Mouse (Mus musculus) G1E-ER4 (cell line): Measurements from ENCODE around the gene Trpv2. TPM values are rescaled to one million over a fixed set of nuclear protein-coding genes. Genes with fewer than 3 reads are reported as not detected.

Experiments
- GATA1 ChIP-seq: IDR thresholded peaks from one replicate; pipeline ENCODE4 v1.8.0; 2012; ENCODE audit warnings: low read length, inconsistent platforms
- polyA plus RNA-seq: library from polyadenylated mRNA; stranded (reverse); fragments of >175 nt; gene quantifications from 2 replicates; pipeline ENCODE4 v1.2.3, GENCODE M21; 2012

The Trpv2 gene
- polyA plus RNA-seq, 1 experiment: 1.8 TPM

DNA sequence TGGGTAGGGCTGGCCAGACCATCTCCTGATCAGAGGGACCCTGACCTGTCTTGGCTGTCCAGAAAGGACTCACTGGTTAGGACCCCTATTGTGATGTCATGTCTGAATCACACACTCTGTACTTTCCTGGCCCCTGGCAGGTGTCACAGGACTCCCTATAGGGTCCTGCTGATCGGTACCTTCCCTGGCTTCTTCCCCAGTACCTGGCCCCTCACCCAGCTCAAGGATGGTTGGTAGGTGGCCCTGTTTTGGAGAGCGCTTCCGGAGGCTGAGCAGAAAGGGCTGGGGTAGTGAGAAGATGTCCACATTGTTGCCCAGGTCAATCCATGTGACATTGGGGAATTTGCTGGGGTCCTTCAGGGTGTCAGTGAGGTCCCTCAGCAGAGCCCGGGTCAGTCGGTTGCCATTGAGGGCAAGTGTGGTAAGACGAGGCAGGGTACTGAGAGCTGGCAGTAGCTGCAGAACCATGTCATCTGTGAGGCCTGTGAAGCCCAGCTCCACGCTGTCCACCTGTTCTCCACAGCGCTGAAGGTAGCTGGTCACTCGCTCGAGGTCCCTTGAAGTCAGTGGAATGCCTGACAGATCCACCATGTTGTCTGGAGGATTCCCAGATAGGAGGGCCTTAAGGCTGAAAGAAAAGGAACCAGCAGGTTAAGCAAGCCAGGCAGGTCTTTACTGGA is 31.5 kb downstream of the Trpv2 start:
- no peak for TF ChIP-seq GATA1

DNA sequence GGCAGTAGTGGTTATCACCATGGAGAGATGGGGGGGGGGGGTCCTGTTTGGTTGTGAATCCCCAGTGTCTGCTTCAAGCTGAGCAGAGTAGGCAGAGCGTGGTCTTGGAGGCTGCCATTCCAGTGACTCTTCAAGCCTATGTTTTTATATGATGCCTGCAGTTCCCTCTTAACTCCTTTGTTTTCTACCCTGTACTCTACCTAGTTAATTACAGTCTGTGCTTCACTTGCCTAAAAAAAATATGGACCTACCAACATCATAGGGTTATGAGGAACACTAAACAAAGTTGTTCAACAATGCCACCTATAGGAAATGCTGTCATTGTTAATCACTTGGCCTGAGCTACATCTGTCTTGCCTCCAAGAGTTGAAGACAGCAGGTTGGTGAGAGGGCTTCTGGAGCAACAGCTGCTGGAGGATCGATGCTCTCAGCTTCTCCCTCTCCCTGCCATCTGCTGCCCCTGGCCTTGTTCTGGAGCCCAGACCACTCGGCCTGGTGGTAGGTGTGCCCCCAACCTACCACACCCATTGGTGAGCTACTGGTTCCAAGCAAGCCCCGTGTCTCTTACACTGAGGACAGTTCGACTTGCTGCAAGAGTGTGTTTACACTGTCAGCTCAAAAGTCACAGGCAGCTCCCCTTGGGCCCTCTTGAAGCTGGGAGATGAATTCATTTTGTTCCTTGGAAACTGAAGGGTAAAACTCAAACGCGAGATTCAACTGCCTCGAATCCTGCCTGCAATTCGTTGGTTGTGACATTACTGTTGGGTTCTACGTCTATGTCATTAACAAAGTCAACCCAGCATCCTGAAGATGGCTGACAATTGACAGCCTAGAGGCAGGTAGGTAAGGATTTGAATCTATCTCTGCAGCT is 32.2 kb downstream of the Trpv2 start:
- no peak for TF ChIP-seq GATA1

DNA sequence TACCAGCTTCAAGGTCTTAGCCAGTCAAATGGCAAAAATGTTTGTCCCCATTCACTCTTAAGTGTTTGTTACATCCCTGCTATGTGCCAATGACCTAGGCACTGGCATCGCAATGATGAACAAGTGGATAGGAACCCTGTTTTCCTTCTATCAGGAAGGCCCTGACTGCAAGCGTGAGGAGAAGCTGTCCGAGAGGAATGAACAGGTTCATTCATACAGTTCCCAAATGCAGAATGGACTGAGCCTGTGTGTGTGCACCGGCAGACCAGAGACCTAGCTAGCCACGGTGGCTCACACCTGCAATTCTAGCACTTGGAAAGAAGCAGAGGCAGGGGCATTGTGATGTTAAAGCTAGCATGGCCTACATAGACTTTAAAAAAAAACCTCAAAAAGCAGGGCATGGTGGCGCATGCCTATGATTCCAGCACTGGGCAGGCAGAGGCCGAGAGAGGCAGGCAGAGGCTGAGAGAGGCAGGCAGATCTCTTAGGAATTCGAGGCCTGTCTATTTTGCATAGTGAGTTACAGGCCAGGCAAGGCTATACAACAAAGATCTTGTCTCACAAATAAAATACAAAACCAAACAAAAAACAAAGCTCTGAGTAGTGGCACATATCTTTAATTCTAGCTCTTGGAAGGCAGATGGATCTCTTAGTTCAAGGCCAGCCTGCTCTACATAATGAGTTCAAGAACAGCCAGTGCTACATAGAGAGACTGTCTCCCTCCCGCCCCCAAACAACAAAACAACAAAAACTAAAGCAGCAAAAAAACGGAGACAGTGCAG is 33.1 kb downstream of the Trpv2 start:
- no peak for TF ChIP-seq GATA1

DNA sequence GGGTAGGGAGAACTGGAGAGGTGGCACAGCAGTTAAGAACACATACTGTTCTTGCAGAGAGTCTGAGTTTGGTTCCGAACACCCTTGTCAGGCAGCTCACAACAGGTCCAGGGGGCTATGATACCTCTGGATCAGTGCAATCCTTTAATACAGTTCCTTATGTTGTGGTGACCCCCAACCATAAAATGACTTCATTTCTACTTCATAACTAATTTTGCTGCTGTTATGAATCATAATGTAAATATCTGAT is 33.6 kb downstream of the Trpv2 start:
- TF ChIP-seq GATA1: no peak

GRCm38 (mm10) chr11:62608826-62609675 is 34.8 kb downstream of the Trpv2 start:
- TF ChIP-seq GATA1: no peak

DNA sequence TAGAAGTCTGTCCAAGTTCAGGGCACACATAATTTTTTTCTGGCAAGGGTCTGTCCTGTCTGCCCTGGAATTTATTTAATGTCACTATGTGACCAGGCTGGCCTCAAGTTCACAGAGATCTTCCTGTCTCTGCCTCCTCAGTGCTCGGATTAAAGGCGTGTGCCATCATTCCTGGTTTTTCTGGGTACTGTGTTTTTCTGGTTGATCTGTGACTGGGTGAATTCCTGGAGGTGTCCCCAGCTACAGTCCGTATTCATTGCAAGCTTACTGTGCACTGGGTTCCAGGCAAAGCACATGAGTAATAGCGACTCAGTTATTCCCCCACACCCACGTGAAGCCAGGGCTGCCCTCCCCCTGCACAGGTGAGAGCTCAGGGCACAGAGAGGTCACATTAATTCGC is 36.0 kb downstream of the Trpv2 start:
- TF ChIP-seq GATA1: no peak

DNA sequence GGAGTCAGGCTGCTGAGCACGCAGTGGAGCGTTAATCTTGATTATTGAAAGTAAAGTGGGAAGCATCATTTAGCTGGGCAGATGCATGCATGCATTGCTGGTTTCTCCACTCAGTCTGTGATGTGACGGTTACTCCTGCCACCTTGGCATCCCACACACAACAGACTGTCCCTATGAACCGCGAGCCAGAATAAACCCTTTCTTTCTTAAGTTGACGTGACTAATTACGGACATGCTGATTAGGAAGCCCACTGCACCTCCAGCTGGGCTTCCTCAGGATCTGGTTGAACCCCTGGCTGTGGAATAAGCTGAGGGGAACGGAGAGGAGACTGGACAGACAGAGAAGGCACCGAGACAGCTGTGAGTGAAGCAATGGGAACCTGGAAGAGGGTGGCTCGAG is 38.3 kb downstream of the Trpv2 start:
- no peak for TF ChIP-seq GATA1

- TF ChIP-seq GATA1: no peak
Measured at GRCm38 (mm10) chr11:62613657-62614365, 39.5 kb downstream of the Trpv2 start.

GRCm38 (mm10) chr11:62614876-62615410 is 40.7 kb downstream of the Trpv2 start:
- no peak for TF ChIP-seq GATA1

DNA sequence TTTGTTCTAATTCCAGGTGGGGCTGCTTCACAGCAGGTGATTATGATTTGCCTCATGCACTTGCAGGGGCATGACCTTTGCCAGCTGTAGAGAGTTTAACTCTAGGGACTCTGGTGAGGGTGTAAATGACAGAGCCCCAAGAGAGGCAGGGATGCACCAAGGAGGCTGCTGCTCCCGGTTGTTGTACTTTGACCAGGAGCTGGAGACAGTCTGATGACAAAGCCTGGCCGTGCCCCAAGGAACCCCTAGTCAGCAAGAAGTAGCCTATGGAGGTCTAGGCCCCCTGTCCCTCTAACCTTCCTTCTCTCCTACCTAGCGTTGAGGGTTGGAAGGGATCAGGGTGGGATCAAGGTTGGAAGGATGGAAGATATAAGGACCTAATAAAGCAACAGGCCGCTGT is 41.2 kb downstream of the Trpv2 start:
- no peak for TF ChIP-seq GATA1

DNA sequence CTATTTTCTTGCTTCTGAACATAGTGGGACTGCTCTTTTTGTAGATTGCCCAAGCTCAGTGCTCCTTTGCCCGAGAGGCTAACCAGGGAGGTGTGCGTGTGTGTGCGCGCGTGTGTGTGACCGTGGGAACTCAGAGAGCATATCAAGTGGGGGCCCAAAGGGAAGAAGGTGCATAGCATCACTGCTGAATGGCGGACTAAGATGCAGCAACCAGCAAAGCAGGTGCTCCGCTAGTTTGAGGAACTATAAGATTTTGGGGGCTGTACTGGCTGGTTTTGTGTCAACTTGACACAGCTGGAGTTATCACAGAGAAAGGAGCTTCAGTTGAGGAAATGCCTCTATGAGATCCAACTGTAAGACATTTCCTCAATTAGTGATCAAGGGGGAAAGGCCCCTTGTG is 46.8 kb downstream of the Trpv2 start:
- no peak for TF ChIP-seq GATA1

GRCm38 (mm10) chr11:62621586-62622283 is 47.4 kb downstream of the Trpv2 start:
- TF ChIP-seq GATA1: no peak

DNA sequence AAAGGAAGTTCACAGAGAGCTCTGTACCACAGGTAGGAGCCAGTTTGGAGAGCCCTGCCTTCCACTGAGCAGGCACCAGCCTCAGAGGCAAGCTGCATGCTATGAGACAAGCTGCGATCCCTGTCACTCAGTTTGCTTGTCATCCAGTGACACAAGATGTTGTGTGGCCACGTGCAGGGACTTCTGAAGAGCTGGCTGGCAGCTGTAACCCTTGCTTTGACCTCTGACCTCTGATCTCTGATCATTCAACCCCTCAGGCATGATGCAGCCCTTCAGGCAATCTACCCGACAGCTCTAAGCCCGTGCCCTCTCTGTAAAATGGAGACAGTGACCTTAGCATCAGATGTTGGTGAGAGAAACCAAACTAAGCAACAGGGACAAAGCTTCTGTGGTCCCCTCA is 48.6 kb downstream of the Trpv2 start:
- TF ChIP-seq GATA1: no peak
